Mouse (Mus musculus): ENCODE data around the gene Lyl1. TPM values are rescaled to one million over a fixed set of nuclear protein-coding genes. Genes with fewer than 3 reads are reported as not detected.

Gene Lyl1
- total RNA-seq (2014; rRNA removed) = 2.2 and 2.7 TPM in 2 replicates
- polyA plus RNA-seq (2015; fragmentation: Nextera tagmentation; extraction: Ambion mirVana) = 2.4 and 2.5 TPM in 2 replicates

GRCm38 (mm10) chr8:84700941-84701911, at the start of gene Lyl1:
TSS of gene Lyl1 (plus strand) at chr8:84701457.
- Histone ChIP-seq H3K9ac (0 out of 2 replicates have a peak within 1 kb of the TSS, but pooled peaks have one; percentile 18), H3K4me3 (ENCODE audit: low read depth, low read length) (no peak within 1 kb of the TSS), H3K9me3 (ENCODE audit: low read length) (no peaks in the 10 kb centered on the region), H3K4me2 (ENCODE audit: low read depth) (peak within 1 kb of the TSS; percentile 5; the same call in 1 of the 2 replicates), H3K27me3 (ENCODE audit: insufficient read depth, low read length) (0 out of 2 replicates have a peak, but pooled peaks cover 4% of the 10 kb centered on the region), H3K36me3 (ENCODE audit: insufficient read depth) (peaks cover 23% of the 10 kb centered on the region), H3K4me1 (ENCODE audit: insufficient read depth) (0 out of 2 replicates have a peak, but pooled peaks cover 3% of the 10 kb centered on the region), H3K27ac (ENCODE audit: low read depth, low read length) (peak within 1 kb of the TSS; percentile 54)
- peak; percentile 31; the same call in 1 of the 2 replicates for TF ChIP-seq CTCF (IDR thresholded peaks at IDR 0.05; ENCODE audit: low read depth)
- WGBS = 18% methylated on average over 34 of the region's 34 CpGs
- DNase-seq (no peak), ATAC-seq (no peak)

- no peak overlapping the region for H3K4me3 ChIP-seq (ENCODE audit: low read depth, low read length)
- H3K9ac ChIP-seq = no peak overlapping the region
- no peaks in the 10 kb centered on the region for H3K27me3 ChIP-seq (ENCODE audit: insufficient read depth, low read length)
- H3K27ac ChIP-seq (ENCODE audit: low read depth, low read length) = no peak overlapping the region
- DNase-seq = no peak
- no peak overlapping the region for H3K4me2 ChIP-seq (ENCODE audit: low read depth)
- no peaks in the 10 kb centered on the region for H3K4me1 ChIP-seq (ENCODE audit: insufficient read depth)
- 66% methylated on average over 9 of the region's 9 CpGs for WGBS
- H3K9me3 ChIP-seq (ENCODE audit: low read length) = no peaks in the 10 kb centered on the region
- ATAC-seq = no peak
- no peak for TF ChIP-seq CTCF (IDR thresholded peaks at IDR 0.05; ENCODE audit: low read depth)
- H3K36me3 ChIP-seq (ENCODE audit: insufficient read depth) = no peaks in the 10 kb centered on the region
Observed at GRCm38 (mm10) chr8:84653092-84653631, 48.1 kb upstream of the Lyl1 start.

GRCm38 (mm10) chr8:84654597-84654996, 46.7 kb upstream of the Lyl1 start:
- ATAC-seq (no peak), DNase-seq (no peak)
- Histone ChIP-seq H3K27ac (ENCODE audit: low read depth, low read length) (no peak overlapping the region), H3K4me1 (ENCODE audit: insufficient read depth) (no peaks in the 10 kb centered on the region), H3K36me3 (ENCODE audit: insufficient read depth) (no peaks in the 10 kb centered on the region), H3K4me3 (ENCODE audit: low read depth, low read length) (no peak overlapping the region), H3K9ac (no peak overlapping the region), H3K4me2 (ENCODE audit: low read depth) (no peak overlapping the region), H3K27me3 (ENCODE audit: insufficient read depth, low read length) (no peaks in the 10 kb centered on the region), H3K9me3 (ENCODE audit: low read length) (no peaks in the 10 kb centered on the region)
- 51% methylated on average over 4 of the region's 4 CpGs for WGBS
- TF ChIP-seq CTCF (IDR thresholded peaks at IDR 0.05; ENCODE audit: low read depth) = peak; percentile 26; the same call in 1 of the 2 replicates

- H3K4me3 ChIP-seq (ENCODE audit: low read depth, low read length) = peak overlapping the region; percentile 17
- no peaks in the 10 kb centered on the region for H3K4me1 ChIP-seq (ENCODE audit: insufficient read depth)
- H3K36me3 ChIP-seq (ENCODE audit: insufficient read depth) = no peaks in the 10 kb centered on the region
- peak overlapping the region; percentile 45 for H3K4me2 ChIP-seq (ENCODE audit: low read depth)
- TF ChIP-seq CTCF (IDR thresholded peaks at IDR 0.05; ENCODE audit: low read depth) = no peak
- no peaks in the 10 kb centered on the region for H3K9me3 ChIP-seq (ENCODE audit: low read length)
- peak overlapping the region; percentile 45 for H3K9ac ChIP-seq
- H3K27me3 ChIP-seq (ENCODE audit: insufficient read depth, low read length) = no peaks in the 10 kb centered on the region
- peak overlapping the region; percentile 51 for H3K27ac ChIP-seq (ENCODE audit: low read depth, low read length)
- peak; percentile 34 for DNase-seq
- ATAC-seq = peak; percentile 87
- 3% methylated on average over 14 of the region's 15 CpGs for WGBS
Observed at GRCm38 (mm10) chr8:84655336-84656190, 45.7 kb upstream of the Lyl1 start.

- TF ChIP-seq CTCF (IDR thresholded peaks at IDR 0.05; ENCODE audit: low read depth) = no peak
- H3K27ac ChIP-seq (ENCODE audit: low read depth, low read length) = peak overlapping the region; percentile 51
- DNase-seq (no peak), ATAC-seq (peak; percentile 25; the same call in 1 of the 2 replicates)
- H3K27me3 ChIP-seq (ENCODE audit: insufficient read depth, low read length) = no peaks in the 10 kb centered on the region
- peak overlapping the region; percentile 17 for H3K4me3 ChIP-seq (ENCODE audit: low read depth, low read length)
- 6% methylated on average over 10 of the region's 10 CpGs for WGBS
- H3K4me1 ChIP-seq (ENCODE audit: insufficient read depth) = no peaks in the 10 kb centered on the region
- peak overlapping the region; percentile 45 for H3K9ac ChIP-seq
- H3K36me3 ChIP-seq (ENCODE audit: insufficient read depth) = no peaks in the 10 kb centered on the region
- H3K9me3 ChIP-seq (ENCODE audit: low read length) = no peaks in the 10 kb centered on the region
- H3K4me2 ChIP-seq (ENCODE audit: low read depth) = peak overlapping the region; percentile 45
Observed at GRCm38 (mm10) chr8:84656191-84656525, 45.1 kb upstream of the Lyl1 start.

GRCm38 (mm10) chr8:84656641-84657126, 44.6 kb upstream of the Lyl1 start:
- no peaks in the 10 kb centered on the region for H3K27me3 ChIP-seq (ENCODE audit: insufficient read depth, low read length)
- H3K4me1 ChIP-seq (ENCODE audit: insufficient read depth) = no peaks in the 10 kb centered on the region
- 7% methylated on average over 23 of the region's 23 CpGs for WGBS
- peak overlapping the region; percentile 45 for H3K9ac ChIP-seq
- H3K9me3 ChIP-seq (ENCODE audit: low read length) = no peaks in the 10 kb centered on the region
- no peaks in the 10 kb centered on the region for H3K36me3 ChIP-seq (ENCODE audit: insufficient read depth)
- peak overlapping the region; percentile 17; the same call in 1 of the 2 replicates for H3K4me3 ChIP-seq (ENCODE audit: low read depth, low read length)
- H3K4me2 ChIP-seq (ENCODE audit: low read depth) = peak overlapping the region; percentile 45
- H3K27ac ChIP-seq (ENCODE audit: low read depth, low read length) = peak overlapping the region; percentile 51; the same call in 1 of the 2 replicates
- ATAC-seq = 0 out of 2 replicates have a peak, but pooled peaks have one; percentile 17
- no peak for DNase-seq
- TF ChIP-seq CTCF (IDR thresholded peaks at IDR 0.05; ENCODE audit: low read depth) = no peak
